Mouse (Mus musculus): ENCODE results near the gene Dock2.

GRCm38 (mm10) chr11:34306231-34306630 lies 477.5 kb downstream of the Dock2 start:
- TF ChIP-seq POLR2A (IDR thresholded peaks at IDR 0.05; ENCODE audit: low read depth, low read length) (no peak), CTCF (IDR thresholded peaks at IDR 0.05; ENCODE audit: borderline replicate concordance, insufficient read depth, low read length) (no peak)

Measured in embryonic fibroblast, embryonic 13.5 days (primary cell).